Mouse (Mus musculus): ENCODE measurements around the gene Tgfb3. TPM values are rescaled to one million over a fixed set of nuclear protein-coding genes. Genes with fewer than 3 reads are reported as not detected.

Tgfb3 gene
- polyA plus RNA-seq, 1 experiment, result 1.3 TPM

- no peak overlapping the region for H3K9ac ChIP-seq (ENCODE audit: low read depth, poor library complexity, severe bottlenecking)
- no peak overlapping the region for H3K4me3 ChIP-seq (ENCODE audit: low read depth, low read length)
- TF ChIP-seq CTCF (IDR thresholded peaks at IDR 0.05; ENCODE audit: low read depth, low read length) (no peak), POLR2A (IDR thresholded peaks at IDR 0.05; ENCODE audit: insufficient read depth, low read length) (no peak), EP300 (IDR thresholded peaks at IDR 0.05; ENCODE audit: insufficient read depth, low read depth, low read length) (no peak)
- no peaks in the 10 kb centered on the region for H3K4me1 ChIP-seq (ENCODE audit: control insufficient read depth, insufficient read depth, low read length)
- no peaks in the 10 kb centered on the region for H3K36me3 ChIP-seq (ENCODE audit: control insufficient read depth, insufficient read depth, low read length, poor library complexity, severe bottlenecking)
- no peak overlapping the region for H3K27ac ChIP-seq (ENCODE audit: insufficient read depth, low read length)
- no peaks in the 10 kb centered on the region for H3K9me3 ChIP-seq (replicated peaks; ENCODE audit: control insufficient read depth, insufficient read depth, low read length, poor library complexity, severe bottlenecking)
- no peaks in the 10 kb centered on the region for H3K27me3 ChIP-seq (ENCODE audit: control insufficient read depth, insufficient read depth, low read length, poor library complexity, severe bottlenecking)
Observed at GRCm38 (mm10) chr12:86071432-86071831, 7.4 kb downstream of the Tgfb3 start.

GRCm38 (mm10) chr12:86064796-86065195 is 14.0 kb downstream of the Tgfb3 start:
- TF ChIP-seq EP300 (IDR thresholded peaks at IDR 0.05; ENCODE audit: insufficient read depth, low read depth, low read length), result no peak
- no peak for TF ChIP-seq POLR2A (IDR thresholded peaks at IDR 0.05; ENCODE audit: insufficient read depth, low read length)
- no peak for TF ChIP-seq CTCF (IDR thresholded peaks at IDR 0.05; ENCODE audit: low read depth, low read length)
- Histone ChIP-seq H3K27me3 (ENCODE audit: control insufficient read depth, insufficient read depth, low read length, poor library complexity, severe bottlenecking) (no peaks in the 10 kb centered on the region), H3K9ac (ENCODE audit: low read depth, poor library complexity, severe bottlenecking) (no peak overlapping the region), H3K36me3 (ENCODE audit: control insufficient read depth, insufficient read depth, low read length, poor library complexity, severe bottlenecking) (no peaks in the 10 kb centered on the region), H3K9me3 (replicated peaks; ENCODE audit: control insufficient read depth, insufficient read depth, low read length, poor library complexity, severe bottlenecking) (no peaks in the 10 kb centered on the region), H3K27ac (ENCODE audit: insufficient read depth, low read length) (no peak overlapping the region), H3K4me3 (ENCODE audit: low read depth, low read length) (no peak overlapping the region), H3K4me1 (ENCODE audit: control insufficient read depth, insufficient read depth, low read length) (no peaks in the 10 kb centered on the region)

GRCm38 (mm10) chr12:86059341-86059740 is 19.5 kb downstream of the Tgfb3 start:
- H3K4me3 ChIP-seq (ENCODE audit: low read depth, low read length), result no peak overlapping the region
- no peak overlapping the region for H3K9ac ChIP-seq (ENCODE audit: low read depth, poor library complexity, severe bottlenecking)
- H3K27ac ChIP-seq (ENCODE audit: insufficient read depth, low read length), result no peak overlapping the region
- H3K9me3 ChIP-seq (replicated peaks; ENCODE audit: control insufficient read depth, insufficient read depth, low read length, poor library complexity, severe bottlenecking), result no peaks in the 10 kb centered on the region
- H3K4me1 ChIP-seq (ENCODE audit: control insufficient read depth, insufficient read depth, low read length), result no peaks in the 10 kb centered on the region
- no peaks in the 10 kb centered on the region for H3K27me3 ChIP-seq (ENCODE audit: control insufficient read depth, insufficient read depth, low read length, poor library complexity, severe bottlenecking)
- no peaks in the 10 kb centered on the region for H3K36me3 ChIP-seq (ENCODE audit: control insufficient read depth, insufficient read depth, low read length, poor library complexity, severe bottlenecking)
- no peak for TF ChIP-seq EP300 (IDR thresholded peaks at IDR 0.05; ENCODE audit: insufficient read depth, low read depth, low read length)
- no peak for TF ChIP-seq POLR2A (IDR thresholded peaks at IDR 0.05; ENCODE audit: insufficient read depth, low read length)
- no peak for TF ChIP-seq CTCF (IDR thresholded peaks at IDR 0.05; ENCODE audit: low read depth, low read length)

GRCm38 (mm10) chr12:86057516-86057915 is 21.3 kb downstream of the Tgfb3 start:
- TF ChIP-seq POLR2A (IDR thresholded peaks at IDR 0.05; ENCODE audit: insufficient read depth, low read length), result no peak
- no peak for TF ChIP-seq EP300 (IDR thresholded peaks at IDR 0.05; ENCODE audit: insufficient read depth, low read depth, low read length)
- no peak for TF ChIP-seq CTCF (IDR thresholded peaks at IDR 0.05; ENCODE audit: low read depth, low read length)
- no peaks in the 10 kb centered on the region for H3K4me1 ChIP-seq (ENCODE audit: control insufficient read depth, insufficient read depth, low read length)
- H3K9me3 ChIP-seq (replicated peaks; ENCODE audit: control insufficient read depth, insufficient read depth, low read length, poor library complexity, severe bottlenecking), result no peaks in the 10 kb centered on the region
- H3K27me3 ChIP-seq (ENCODE audit: control insufficient read depth, insufficient read depth, low read length, poor library complexity, severe bottlenecking), result no peaks in the 10 kb centered on the region
- H3K4me3 ChIP-seq (ENCODE audit: low read depth, low read length), result no peak overlapping the region
- no peaks in the 10 kb centered on the region for H3K36me3 ChIP-seq (ENCODE audit: control insufficient read depth, insufficient read depth, low read length, poor library complexity, severe bottlenecking)
- no peak overlapping the region for H3K27ac ChIP-seq (ENCODE audit: insufficient read depth, low read length)
- H3K9ac ChIP-seq (ENCODE audit: low read depth, poor library complexity, severe bottlenecking), result no peak overlapping the region

GRCm38 (mm10) chr12:86056976-86057375 is 21.9 kb downstream of the Tgfb3 start:
- H3K9ac ChIP-seq (ENCODE audit: low read depth, poor library complexity, severe bottlenecking), result no peak overlapping the region
- no peak overlapping the region for H3K4me3 ChIP-seq (ENCODE audit: low read depth, low read length)
- H3K9me3 ChIP-seq (replicated peaks; ENCODE audit: control insufficient read depth, insufficient read depth, low read length, poor library complexity, severe bottlenecking), result no peaks in the 10 kb centered on the region
- H3K36me3 ChIP-seq (ENCODE audit: control insufficient read depth, insufficient read depth, low read length, poor library complexity, severe bottlenecking), result no peaks in the 10 kb centered on the region
- no peak overlapping the region for H3K27ac ChIP-seq (ENCODE audit: insufficient read depth, low read length)
- no peaks in the 10 kb centered on the region for H3K4me1 ChIP-seq (ENCODE audit: control insufficient read depth, insufficient read depth, low read length)
- no peak for TF ChIP-seq CTCF (IDR thresholded peaks at IDR 0.05; ENCODE audit: low read depth, low read length)
- H3K27me3 ChIP-seq (ENCODE audit: control insufficient read depth, insufficient read depth, low read length, poor library complexity, severe bottlenecking), result no peaks in the 10 kb centered on the region

GRCm38 (mm10) chr12:86055306-86055705 is 23.5 kb downstream of the Tgfb3 start:
- Histone ChIP-seq H3K4me3 (ENCODE audit: low read depth, low read length) (no peak overlapping the region), H3K36me3 (ENCODE audit: control insufficient read depth, insufficient read depth, low read length, poor library complexity, severe bottlenecking) (no peaks in the 10 kb centered on the region), H3K27me3 (ENCODE audit: control insufficient read depth, insufficient read depth, low read length, poor library complexity, severe bottlenecking) (no peaks in the 10 kb centered on the region), H3K4me1 (ENCODE audit: control insufficient read depth, insufficient read depth, low read length) (no peaks in the 10 kb centered on the region), H3K9me3 (replicated peaks; ENCODE audit: control insufficient read depth, insufficient read depth, low read length, poor library complexity, severe bottlenecking) (no peaks in the 10 kb centered on the region), H3K9ac (ENCODE audit: low read depth, poor library complexity, severe bottlenecking) (no peak overlapping the region), H3K27ac (ENCODE audit: insufficient read depth, low read length) (no peak overlapping the region)
- no peak for TF ChIP-seq POLR2A (IDR thresholded peaks at IDR 0.05; ENCODE audit: insufficient read depth, low read length)

Measured in ES-Bruce4 (cell line).